Comparison of ENCODE assay signal across 8 mouse cellular contexts in genomic region chr11:117930781-117931338, GRCm38 (mm10). TPM values are rescaled to one million over a fixed set of nuclear protein-coding genes. Genes with fewer than 3 reads are reported as not detected.
DNase-seq lines count a peak whose midpoint lies in the region; ATAC-seq lines count a peak whose summit lies in the region.

No protein-coding gene starts in this region.

- WGBS in intestine, embryonic 14.5 days = 1% methylated on average over 47 of the region's 48 CpGs
- 4% methylated on average over 48 of the region's 48 CpGs for WGBS in liver, embryonic 16.5 days (ENCODE audit: insufficient replicate concordance)
- WGBS in neural tube, embryonic 15.5 days = under 1% methylated on average over 48 of the region's 48 CpGs

- peak; percentile 21; the same call in 1 of the 2 replicates for ATAC-seq in intestine, embryonic 14.5 days (replicated peaks; ENCODE audit: low FRiP score, low TSS enrichment, low read depth)
- ATAC-seq in liver, embryonic 16.5 days (ENCODE audit: low read depth) = no peak
- peak; percentile 55 for ATAC-seq in neural tube, embryonic 15.5 days (ENCODE audit: low FRiP score)

- intact Hi-C loops in heart, postnatal 25 days (cut with DNase I) = no loop called here

- no peaks in the 10 kb centered on the region for H3K27me3 ChIP-seq in intestine, embryonic 14.5 days (replicated peaks; ENCODE audit: control insufficient read depth, insufficient read depth, low read length)
- H3K27me3 ChIP-seq in liver, embryonic 16.5 days (ENCODE audit: control insufficient read depth, insufficient read depth, low read depth, low read length) = peaks cover 29% of the 10 kb centered on the region
- H3K27me3 ChIP-seq in neural tube, embryonic 15.5 days (replicated peaks) = peaks cover 25% of the 10 kb centered on the region

- peaks cover 47% of the 10 kb centered on the region for H3K4me1 ChIP-seq in intestine, embryonic 14.5 days (replicated peaks; ENCODE audit: control insufficient read depth, insufficient read depth, low read length)
- peaks cover 14% of the 10 kb centered on the region for H3K4me1 ChIP-seq in liver, embryonic 16.5 days (ENCODE audit: control insufficient read depth, low read depth, low read length)
- H3K4me1 ChIP-seq in neural tube, embryonic 15.5 days = peaks cover 40% of the 10 kb centered on the region

- H3K4me3 ChIP-seq in intestine, embryonic 14.5 days (ENCODE audit: low read depth, low read length) = peak overlapping the region; percentile 38
- H3K4me3 ChIP-seq in liver, embryonic 16.5 days (ENCODE audit: low read depth, low read length) = peak overlapping the region; percentile 19
- H3K4me3 ChIP-seq in neural tube, embryonic 15.5 days (replicated peaks) = peak overlapping the region; percentile 45

- peak; percentile 67 to 74 for DNase-seq in heart, adult 18-20 months
- no peak for DNase-seq in heart, postnatal 25 days (ENCODE audit: low spot score)
- peak; percentile 55 to 69 for DNase-seq in adrenal gland, postnatal 36 days
- peak; percentile 88 for DNase-seq in gastrocnemius, postnatal 10 days
- peak; percentile 87 for DNase-seq in intestine, embryonic 14.5 days (ENCODE audit: low spot score)
- DNase-seq in spleen, postnatal 36 days (ENCODE audit: low spot score in 2 of 2) = no peak

- H3K9ac ChIP-seq in intestine, embryonic 14.5 days (ENCODE audit: low read length) = peak overlapping the region; percentile 48
- no peak overlapping the region for H3K9ac ChIP-seq in liver, embryonic 16.5 days (ENCODE audit: low read depth, low read length)
- H3K9ac ChIP-seq in neural tube, embryonic 15.5 days (replicated peaks) = peak overlapping the region; percentile 54

- H3K4me2 ChIP-seq in intestine, embryonic 14.5 days (ENCODE audit: low read length) = peak overlapping the region; percentile 94
- H3K4me2 ChIP-seq in liver, embryonic 16.5 days (ENCODE audit: low read depth, low read length) = peak overlapping the region; percentile 40
- peak overlapping the region; percentile 93 for H3K4me2 ChIP-seq in neural tube, embryonic 15.5 days

- H3K36me3 ChIP-seq in intestine, embryonic 14.5 days (ENCODE audit: control insufficient read depth, insufficient read depth, low read length) = no peaks in the 10 kb centered on the region
- no peaks in the 10 kb centered on the region for H3K36me3 ChIP-seq in liver, embryonic 16.5 days (ENCODE audit: control insufficient read depth, insufficient read depth)
- no peaks in the 10 kb centered on the region for H3K36me3 ChIP-seq in neural tube, embryonic 15.5 days

- H3K27ac ChIP-seq in intestine, embryonic 14.5 days (ENCODE audit: low read depth) = no peak overlapping the region
- H3K27ac ChIP-seq in liver, embryonic 16.5 days (ENCODE audit: low read length) = no peak overlapping the region
- H3K27ac ChIP-seq in neural tube, embryonic 15.5 days (replicated peaks) = peak overlapping the region; percentile 60

- H3K9me3 ChIP-seq in intestine, embryonic 14.5 days (ENCODE audit: control insufficient read depth, low read length) = no peaks in the 10 kb centered on the region
- no peaks in the 10 kb centered on the region for H3K9me3 ChIP-seq in liver, embryonic 16.5 days (replicated peaks; ENCODE audit: control insufficient read depth, low read length)
- H3K9me3 ChIP-seq in neural tube, embryonic 15.5 days (replicated peaks) = no peaks in the 10 kb centered on the region

RNA-seq across cellular contexts. Expression of gene Socs3, which starts 39.0 kb away (rescaled TPM):
- total RNA-seq in heart, adult 18-20 months (2021) = 1 to 10 TPM; 3.2 to 3.5 TPM
- 1 to 10 TPM; 5.2 to 6.3 TPM for total RNA-seq in heart, postnatal 25 days (2021)
- 10 to 100 TPM in 1 of 2 experiments, 1 to 10 TPM in 1; 6.6 to 17.5 TPM for total RNA-seq in adrenal gland, postnatal 36 days (2021)
- 1 to 10 TPM; 6.2 to 9.8 TPM for total RNA-seq in gastrocnemius, postnatal 10 days (2021)
- 8.1 and 8.7 TPM in 2 replicates for polyA plus RNA-seq in intestine, embryonic 14.5 days (2014; fragmentation: Nextera tagmentation; extraction: Ambion mirVana)
- 6.1 and 6.7 TPM in 2 replicates for polyA plus RNA-seq in liver, embryonic 16.5 days (2015; fragmentation: Nextera tagmentation; extraction: Ambion mirVana)
- polyA plus RNA-seq in neural tube, embryonic 15.5 days (2015; fragmentation: Nextera tagmentation; extraction: Ambion mirVana) = 6.7 and 13.2 TPM in 2 replicates

RNA-seq across cellular contexts. Expression of gene Pgs1, which starts 55.2 kb away (rescaled TPM):
- 10 to 100 TPM; 17.0 to 18.8 TPM for total RNA-seq in heart, adult 18-20 months (2021)
- total RNA-seq in heart, postnatal 25 days (2021) = 10 to 100 TPM; 18.1 to 18.2 TPM
- total RNA-seq in adrenal gland, postnatal 36 days (2021) = 10 to 100 TPM; 54.7 to 58.7 TPM
- 10 to 100 TPM; 17.8 to 21.6 TPM for total RNA-seq in gastrocnemius, postnatal 10 days (2021)
- 31.6 and 33.8 TPM in 2 replicates for polyA plus RNA-seq in intestine, embryonic 14.5 days (2014; fragmentation: Nextera tagmentation; extraction: Ambion mirVana)
- 13.5 and 13.7 TPM in 2 replicates for polyA plus RNA-seq in liver, embryonic 16.5 days (2015; fragmentation: Nextera tagmentation; extraction: Ambion mirVana)
- 60.7 and 62.8 TPM in 2 replicates for polyA plus RNA-seq in neural tube, embryonic 15.5 days (2015; fragmentation: Nextera tagmentation; extraction: Ambion mirVana)

RNA-seq across cellular contexts. Expression of gene Tha1, which starts 57.6 kb away (rescaled TPM):
- total RNA-seq in heart, adult 18-20 months (2021) = 10 to 100 TPM; 10.6 to 10.8 TPM
- 1 to 10 TPM; 6.7 to 7.3 TPM for total RNA-seq in heart, postnatal 25 days (2021)
- total RNA-seq in adrenal gland, postnatal 36 days (2021) = 10 to 100 TPM; 10.3 to 13.3 TPM
- total RNA-seq in gastrocnemius, postnatal 10 days (2021) = 1 to 10 TPM; 4.7 to 5.6 TPM
- polyA plus RNA-seq in intestine, embryonic 14.5 days (2014; fragmentation: Nextera tagmentation; extraction: Ambion mirVana) = 4.5 and 5.1 TPM in 2 replicates
- 1.3 and 2.6 TPM in 2 replicates for polyA plus RNA-seq in liver, embryonic 16.5 days (2015; fragmentation: Nextera tagmentation; extraction: Ambion mirVana)
- polyA plus RNA-seq in neural tube, embryonic 15.5 days (2015; fragmentation: Nextera tagmentation; extraction: Ambion mirVana) = 4.7 and 5.0 TPM in 2 replicates

Comparison
In these comparisons a context has a peak if more than half of its experiments do, and no peak if none do; other contexts are left out.
1. DNase-seq: peak in heart, adult 18-20 months (2 of 2), adrenal gland, postnatal 36 days (2 of 2), gastrocnemius, postnatal 10 days (single experiment) and intestine, embryonic 14.5 days (single experiment); none in heart, postnatal 25 days (single experiment) and spleen, postnatal 36 days (0 of 2).
2. H3K4me2 ChIP-seq: peak in every context shown above with its lines; median percentile 94 in intestine, embryonic 14.5 days; 93 in neural tube, embryonic 15.5 days; 40 in liver, embryonic 16.5 days.
3. Peak in every context shown above with its lines, with median percentiles within 50 percentile points of each other: H3K4me3 ChIP-seq.